Mouse (Mus musculus): Measurements from ENCODE around the gene Atp6v0e.

Gene Atp6v0e

DNA sequence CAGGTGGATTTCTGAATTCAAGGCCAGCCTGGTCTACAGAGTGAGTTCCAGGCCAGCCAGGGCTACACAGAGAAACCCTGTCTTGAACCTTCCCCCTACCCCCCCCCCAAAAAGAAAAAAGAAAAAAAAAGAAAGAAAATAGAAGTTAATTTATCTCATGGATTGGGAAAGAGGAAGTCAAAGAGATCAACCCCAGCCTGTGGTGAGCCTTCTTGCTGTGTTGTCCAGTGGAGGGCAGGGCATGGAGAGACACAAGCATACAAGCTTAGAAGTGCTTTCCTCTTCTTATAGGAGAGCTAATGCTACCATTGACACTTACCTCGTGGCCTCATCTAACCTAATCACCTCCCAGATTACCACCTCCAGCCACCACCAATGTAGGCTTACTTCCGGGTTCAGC, 23.2 kb upstream of the Atp6v0e start:
- DNase-seq (ENCODE audit: low read depth, low spot score), result no peak

GRCm38 (mm10) chr17:26640286-26640740, 22.7 kb upstream of the Atp6v0e start:
- DNase-seq (ENCODE audit: low read depth, low spot score), result no peak

DNA sequence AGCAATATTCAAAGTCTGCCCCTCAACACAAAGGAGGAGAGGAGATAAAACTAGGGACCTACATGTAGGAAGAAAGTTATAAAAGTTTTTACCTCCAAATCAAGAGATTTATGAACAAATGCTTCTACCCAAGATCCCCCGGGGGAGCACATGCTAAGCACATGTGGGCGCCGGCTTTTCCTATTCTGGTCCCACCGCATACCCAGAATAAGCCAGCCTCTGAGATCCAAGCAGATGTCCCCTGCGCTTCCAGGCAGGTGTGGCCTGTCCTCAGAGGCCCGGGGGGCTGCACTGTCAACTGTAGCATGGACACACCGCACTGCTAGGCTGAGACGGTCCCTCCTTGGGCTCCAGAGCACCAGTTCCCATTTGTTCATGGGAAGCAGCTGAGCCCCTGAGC, 19.6 kb upstream of the Atp6v0e start:
- no peak for DNase-seq (ENCODE audit: low read depth, low spot score)

DNA sequence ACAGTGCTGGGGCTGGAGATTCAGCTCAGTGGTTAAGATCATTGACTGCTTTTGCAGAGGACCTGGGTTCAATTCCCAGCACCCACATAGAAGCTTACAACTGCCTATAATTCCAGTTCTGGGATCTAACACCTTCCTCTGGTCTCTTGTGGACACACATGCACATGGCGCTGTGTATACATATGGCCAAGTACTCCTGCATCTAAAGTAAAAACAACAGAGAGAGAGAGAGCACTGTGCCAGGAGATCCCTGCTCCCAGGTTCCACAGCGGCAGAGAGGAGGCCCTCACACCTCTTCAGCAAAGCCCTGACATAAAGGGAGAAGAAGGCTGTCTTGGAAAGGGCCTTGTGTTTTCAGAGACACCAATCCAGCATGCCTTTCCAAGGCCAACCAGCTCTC, 19.0 kb upstream of the Atp6v0e start:
- DNase-seq (ENCODE audit: low read depth, low spot score), result no peak

DNA sequence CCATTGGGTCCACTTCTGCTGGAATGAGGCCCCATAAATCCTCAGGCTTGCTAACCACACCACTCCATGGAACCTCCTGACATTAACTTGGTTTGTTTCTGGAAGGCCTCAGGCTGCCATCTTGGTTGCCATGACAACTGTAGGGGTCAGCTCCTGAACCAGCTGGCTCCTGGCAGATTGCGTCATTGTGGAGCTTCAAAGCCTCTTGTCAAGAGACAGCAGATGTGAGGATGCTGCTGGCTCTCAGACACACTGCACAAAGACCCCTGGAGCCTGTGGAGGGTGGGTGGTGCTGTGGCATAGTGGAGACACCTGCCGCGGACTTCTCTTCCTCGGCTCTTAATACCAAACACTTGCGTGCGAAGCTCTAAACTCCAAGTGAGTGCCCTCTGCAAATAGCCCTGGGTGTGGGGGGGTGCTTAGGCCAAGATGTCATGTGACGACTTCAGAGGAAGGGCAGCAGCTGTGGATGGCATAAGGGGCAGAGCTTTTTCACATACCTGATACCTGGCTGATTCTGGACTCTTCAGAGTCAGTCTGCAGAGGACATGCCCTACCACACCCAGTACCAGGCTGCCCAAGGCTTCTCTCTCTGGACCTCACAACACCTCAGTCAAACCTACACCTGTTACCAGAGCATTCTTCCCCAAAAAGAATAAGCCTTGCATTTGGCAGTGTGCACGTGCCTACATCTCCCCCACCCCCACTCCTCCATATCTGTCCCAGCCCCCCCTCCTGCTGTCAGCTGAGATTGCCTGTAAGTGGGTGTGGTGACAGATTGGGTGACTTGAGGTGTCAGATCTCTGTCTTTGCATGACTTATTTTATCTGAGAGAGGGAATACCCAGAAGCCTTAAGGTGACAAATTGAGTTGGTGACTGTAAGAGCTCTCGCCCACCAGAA, 18.3 kb upstream of the Atp6v0e start:
- no peak for DNase-seq (ENCODE audit: low read depth, low spot score)

DNA sequence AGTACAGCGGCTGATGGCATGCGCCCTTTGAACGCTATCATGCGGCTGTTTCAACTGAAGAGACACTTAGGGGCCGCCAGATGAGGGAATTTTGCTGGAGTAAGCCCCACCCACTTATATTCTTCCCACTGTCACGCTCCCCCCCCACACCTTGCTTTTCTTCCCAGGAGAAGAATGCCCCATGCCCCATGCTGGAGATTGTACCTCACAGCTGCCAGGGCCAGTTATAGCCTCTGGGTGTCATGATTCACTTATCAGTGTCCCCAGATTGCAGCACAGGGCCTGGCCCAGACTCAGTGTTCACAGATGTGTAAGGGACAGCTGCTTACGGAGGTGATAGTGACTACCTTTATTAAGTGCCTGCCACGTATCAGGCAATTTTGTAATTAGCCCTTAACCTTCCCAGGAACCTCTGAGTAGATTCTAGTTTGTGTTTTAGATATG, 17.6 kb upstream of the Atp6v0e start:
- no peak for DNase-seq (ENCODE audit: low read depth, low spot score)

GRCm38 (mm10) chr17:26647283-26647682, 15.7 kb upstream of the Atp6v0e start:
- DNase-seq (ENCODE audit: low read depth, low spot score), result no peak

- no peak for DNase-seq (ENCODE audit: low read depth, low spot score)
These were observed 13.5 kb upstream of the Atp6v0e start for GRCm38 (mm10) chr17:26649565-26649964.

DNA sequence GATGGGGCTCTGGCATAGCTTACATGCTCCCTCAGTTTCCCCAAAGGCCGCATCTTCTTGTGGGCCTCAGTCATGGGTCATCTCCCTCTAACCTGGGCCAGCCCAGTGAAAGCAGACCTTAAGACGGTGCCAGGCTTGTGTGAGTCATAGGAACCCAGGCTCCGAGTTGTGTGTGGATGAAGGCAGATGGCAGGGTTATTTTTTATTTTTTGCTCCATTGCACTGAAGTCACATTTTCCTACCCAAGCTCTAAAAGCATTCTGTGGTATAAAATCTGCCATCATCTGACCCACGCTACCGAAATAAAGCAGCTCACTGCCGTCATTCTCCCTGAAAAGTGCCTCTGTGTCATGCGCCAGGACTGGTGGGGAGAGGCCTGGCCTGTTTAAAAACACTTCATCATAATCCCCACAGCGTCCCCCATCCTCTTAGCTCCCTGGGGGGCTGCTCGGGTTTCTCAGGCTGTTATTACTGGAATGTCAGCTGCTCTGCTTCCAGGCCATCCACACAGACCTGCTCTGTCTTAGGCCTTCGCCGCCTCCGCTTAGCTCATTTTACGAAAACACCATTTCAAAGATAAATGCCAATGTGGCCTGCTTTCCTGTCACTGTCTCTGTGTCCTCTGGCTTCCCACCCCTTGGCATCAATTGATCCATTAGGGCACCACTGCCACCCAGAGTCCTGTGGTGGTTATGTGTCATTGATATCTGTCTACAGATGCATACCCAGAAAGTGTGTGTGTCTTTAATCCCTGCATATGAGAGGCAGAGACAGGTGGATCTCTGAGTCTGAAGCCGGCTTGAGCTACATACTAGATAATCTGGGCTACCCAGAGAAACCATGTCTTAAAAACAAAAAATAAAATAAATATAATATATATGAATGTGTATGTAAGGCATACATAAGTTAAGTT, 12.3 kb upstream of the Atp6v0e start:
- peak; percentile 85 for DNase-seq (ENCODE audit: low read depth, low spot score)

- no peak for DNase-seq (ENCODE audit: low read depth, low spot score)
These were observed 4.0 kb upstream of the Atp6v0e start for GRCm38 (mm10) chr17:26658854-26659572.

DNA sequence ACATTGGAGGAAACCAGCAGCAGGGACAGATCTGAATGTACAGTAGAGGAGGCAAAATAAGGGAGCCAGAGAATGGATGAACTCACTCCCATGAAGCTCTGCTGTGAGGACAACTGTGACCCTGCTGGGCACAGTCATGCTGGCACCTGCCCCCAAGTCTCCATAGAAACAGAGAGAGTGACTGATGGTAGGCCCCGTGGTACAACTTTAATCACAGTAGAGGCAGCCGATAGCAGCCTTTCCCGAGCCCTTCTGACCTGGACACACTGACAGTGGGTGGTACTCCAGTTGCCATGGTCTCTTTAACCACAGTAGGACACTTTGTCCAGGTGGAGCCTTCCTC, 3.5 kb upstream of the Atp6v0e start:
- DNase-seq (ENCODE audit: low read depth, low spot score), result no peak

DNA sequence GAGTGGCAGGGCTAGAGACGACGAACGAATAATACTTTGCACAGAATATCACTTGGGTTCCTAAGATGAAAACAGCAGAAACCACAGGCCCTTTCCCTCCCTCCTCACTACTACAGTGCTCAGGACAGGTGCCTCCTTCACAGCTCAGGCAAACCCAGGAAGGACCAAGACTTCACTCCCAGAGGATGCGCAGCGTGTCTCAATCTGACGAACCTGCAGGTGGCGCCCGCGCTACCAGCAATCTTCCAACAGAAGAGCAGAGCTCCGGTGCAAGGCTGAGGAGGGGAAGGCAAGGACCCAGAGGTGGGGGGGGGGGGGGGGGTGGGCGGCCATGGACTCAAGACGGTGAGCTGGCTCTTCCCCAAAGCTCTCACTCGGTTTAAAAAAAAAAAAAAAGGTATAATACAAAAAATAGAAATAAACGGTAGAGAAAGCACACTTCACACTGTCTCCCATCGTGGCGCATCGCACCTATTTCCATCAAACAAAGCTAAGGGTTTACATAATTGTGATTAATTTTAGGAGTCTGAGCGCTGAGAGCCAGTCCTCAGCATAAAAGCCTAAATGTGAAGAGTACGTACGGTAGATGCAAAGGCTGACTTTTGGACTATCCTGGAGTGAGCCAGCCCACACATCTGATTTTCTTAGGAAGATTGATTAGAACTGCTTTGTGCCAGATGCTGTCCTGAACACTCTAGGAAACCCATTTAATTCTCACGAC, 2.7 kb upstream of the Atp6v0e start:
- DNase-seq (ENCODE audit: low read depth, low spot score), result peak; percentile 71

- DNase-seq (ENCODE audit: low read depth, low spot score), result no peak
These were observed 827 bp upstream of the Atp6v0e start for GRCm38 (mm10) chr17:26662204-26662603.

GRCm38 (mm10) chr17:26665600-26665999, 2.6 kb downstream of the Atp6v0e start:
- DNase-seq (ENCODE audit: low read depth, low spot score), result no peak

GRCm38 (mm10) chr17:26671268-26671667, 8.2 kb downstream of the Atp6v0e start:
- DNase-seq (ENCODE audit: low read depth, low spot score), result no peak

DNA sequence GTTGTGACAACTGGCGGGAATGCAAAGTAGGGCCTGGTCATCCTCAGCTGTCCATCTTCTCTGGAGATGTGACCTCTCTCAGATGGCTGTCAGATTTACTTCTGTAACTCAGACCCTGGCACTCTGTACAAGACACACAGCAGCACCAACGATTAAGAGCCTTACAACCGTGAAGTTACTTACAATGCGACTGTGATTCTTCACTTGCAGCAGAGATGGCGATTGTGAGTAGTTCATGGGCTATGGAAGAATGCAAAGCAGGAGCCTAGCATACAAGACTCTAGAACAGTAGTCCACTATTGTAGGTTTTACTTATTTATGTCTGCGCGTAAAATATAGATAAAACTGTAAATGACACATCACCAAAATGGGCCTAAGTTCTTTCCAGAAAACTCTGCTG, 12.8 kb downstream of the Atp6v0e start:
- DNase-seq (ENCODE audit: low read depth, low spot score), result no peak

- DNase-seq (ENCODE audit: low read depth, low spot score), result peak; percentile 86
These were observed 13.2 kb downstream of the Atp6v0e start for GRCm38 (mm10) chr17:26676252-26676615.

GRCm38 (mm10) chr17:26676616-26677376, 13.8 kb downstream of the Atp6v0e start:
- no peak for DNase-seq (ENCODE audit: low read depth, low spot score)

- DNase-seq (ENCODE audit: low read depth, low spot score), result no peak
These were observed 14.9 kb downstream of the Atp6v0e start for GRCm38 (mm10) chr17:26677711-26678637.

All from telencephalon, adult 2 months (tissue).